Mouse (Mus musculus) heart, embryonic 14.5 days (tissue): ENCODE results near the gene Stx4a. TPM values are rescaled to one million over a fixed set of nuclear protein-coding genes. Genes with fewer than 3 reads are reported as not detected.
A peak's percentile ranks its signal among the peaks of the same experiment; 100 is the strongest.

ENCODE experiments used
- ATAC-seq: fragments of 200-750 bp; cut with Nextera tagmentation; 2 replicates; pipeline ENCODE4 v1.8.0; 2017; ENCODE audit warnings: low read depth, moderate TSS enrichment; ENCODE audit not compliant: insufficient number of reproducible peaks, insufficient read depth, low FRiP score
- H3K27ac ChIP-seq, 2 experiments: fragments of 200-500 bp in 1 of 2; fragments of 300-500 bp in 1 of 2; sonication (generic) in 1 of 2; replicated peaks in 1 of 2; 2 replicates each; pipeline ENCODE4 v1.5.1; 2012 to 2014; ENCODE audit warnings: low read depth in 2 of 2, low read length in 2 of 2, control low read depth in 1 of 2, mild to moderate bottlenecking in 1 of 2, mixed read lengths in 1 of 2; ENCODE audit not compliant: control insufficient read depth in 1 of 2, insufficient read depth in 1 of 2
- H3K27me3 ChIP-seq: fragments of 300-500 bp; sonication (generic); 2 replicates; pipeline ENCODE4 v1.6.1; 2014; ENCODE audit warnings: mild to moderate bottlenecking, low read length, control low read depth; ENCODE audit not compliant: control insufficient read depth, insufficient read depth
- H3K36me3 ChIP-seq: fragments of 300-500 bp; sonication (generic); 2 replicates; pipeline ENCODE4 v1.6.1; 2014; ENCODE audit warnings: mild to moderate bottlenecking, control low read depth, low read length, mixed read lengths; ENCODE audit not compliant: control insufficient read depth, insufficient read depth
- H3K4me1 ChIP-seq, 2 experiments: fragments of 200-500 bp in 1 of 2; fragments of 300-500 bp in 1 of 2; sonication (generic) in 1 of 2; 2 replicates each; pipeline ENCODE4 v1.6.1; 2012 to 2014; ENCODE audit warnings: low read length in 2 of 2, control low read depth in 1 of 2, mixed read lengths in 1 of 2; ENCODE audit not compliant: control insufficient read depth in 2 of 2, insufficient read depth in 2 of 2
- H3K4me2 ChIP-seq: fragments of 300-500 bp; sonication (generic); 2 replicates; pipeline ENCODE4 v1.6.1; 2014; ENCODE audit warnings: mild to moderate bottlenecking, low read length
- H3K4me3 ChIP-seq, 2 experiments: fragments of 200-500 bp in 1 of 2; fragments of 300-500 bp in 1 of 2; sonication (generic) in 1 of 2; 2 replicates each; pipeline ENCODE4 v1.5.1; 2012 to 2014; ENCODE audit warnings: low read length in 2 of 2, mild to moderate bottlenecking in 2 of 2, control low read depth in 1 of 2, low read depth in 1 of 2, moderate library complexity in 1 of 2; ENCODE audit not compliant: control insufficient read depth in 1 of 2, insufficient read depth in 1 of 2
- H3K9ac ChIP-seq: fragments of 300-500 bp; sonication (generic); 2 replicates; pipeline ENCODE4 v1.6.1; 2014; ENCODE audit warnings: mild to moderate bottlenecking, low read length
- H3K9me3 ChIP-seq: fragments of 300-500 bp; sonication (generic); 2 replicates; pipeline ENCODE4 v1.6.1; 2016; ENCODE audit warnings: low read length, control low read depth; ENCODE audit not compliant: control insufficient read depth
- WGBS: fragments of 180-500 bp; shearing (Covaris S2); extraction: QIAGEN DNeasy Blood & Tissue Kit; methylation state at CpG from one replicate; pipeline ENCODE4 v1.1.7; 2014; 5-methylcytosine and 5-hydroxymethylcytosine counted together
- polyA plus RNA-seq: library from polyadenylated mRNA; unstranded; fragments of >200 nt; fragmentation: Nextera tagmentation; extraction: Ambion mirVana; gene quantifications from 2 replicates; pipeline ENCODE4 v1.2.1, GENCODE M21; 2014

Stx4a gene
- polyA plus RNA-seq, 1 experiment from 2014 or later, result 28.8 TPM

- H3K4me3 ChIP-seq, result no peak overlapping the region
- H3K4me1 ChIP-seq, result peaks cover 2 to 5% of the 10 kb centered on the region in 2 experiments; a peak in 1 of 4 replicates
- no peak overlapping the region for H3K9ac ChIP-seq
- WGBS, result 91% methylated on average over 23 of the region's 23 CpGs
- no peaks in the 10 kb centered on the region for H3K9me3 ChIP-seq
- no peak overlapping the region for H3K4me2 ChIP-seq
- H3K36me3 ChIP-seq, result peaks cover 83% of the 10 kb centered on the region
- H3K27ac ChIP-seq, result no peak overlapping the region
- ATAC-seq, result no peak
- no peaks in the 10 kb centered on the region for H3K27me3 ChIP-seq
Measured at GRCm38 (mm10) chr7:127797076-127797845, 26.8 kb upstream of the Stx4a start.

DNA sequence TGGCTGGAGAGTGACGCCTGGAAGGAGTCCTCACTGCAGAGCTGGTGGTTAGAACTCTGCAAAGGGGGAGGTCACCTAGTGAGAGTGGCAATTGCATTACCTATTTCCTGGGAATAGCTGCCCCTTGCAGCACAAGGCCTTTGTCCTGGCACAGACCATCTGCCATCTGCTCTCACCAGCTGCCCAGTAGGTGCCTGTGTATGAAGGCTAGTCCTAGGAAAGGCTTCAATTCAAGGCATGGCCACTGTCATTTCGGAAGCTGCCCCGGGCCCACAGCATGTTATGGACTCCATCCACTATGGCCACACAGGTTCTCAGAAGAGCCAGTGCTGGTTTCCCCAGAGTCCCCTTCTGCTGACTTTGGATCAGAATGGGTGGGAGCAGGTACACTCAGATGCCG lies 25.5 kb upstream of the Stx4a start:
- no peak overlapping the region for H3K27ac ChIP-seq
- no peak for ATAC-seq
- peaks cover 2 to 5% of the 10 kb centered on the region in 2 experiments; a peak in 1 of 4 replicates for H3K4me1 ChIP-seq
- H3K4me3 ChIP-seq, result no peak overlapping the region
- H3K36me3 ChIP-seq, result peaks cover 75% of the 10 kb centered on the region
- no peaks in the 10 kb centered on the region for H3K9me3 ChIP-seq
- no peak overlapping the region for H3K4me2 ChIP-seq
- no peaks in the 10 kb centered on the region for H3K27me3 ChIP-seq
- WGBS, result 92% methylated on average over 4 of the region's 4 CpGs
- no peak overlapping the region for H3K9ac ChIP-seq

DNA sequence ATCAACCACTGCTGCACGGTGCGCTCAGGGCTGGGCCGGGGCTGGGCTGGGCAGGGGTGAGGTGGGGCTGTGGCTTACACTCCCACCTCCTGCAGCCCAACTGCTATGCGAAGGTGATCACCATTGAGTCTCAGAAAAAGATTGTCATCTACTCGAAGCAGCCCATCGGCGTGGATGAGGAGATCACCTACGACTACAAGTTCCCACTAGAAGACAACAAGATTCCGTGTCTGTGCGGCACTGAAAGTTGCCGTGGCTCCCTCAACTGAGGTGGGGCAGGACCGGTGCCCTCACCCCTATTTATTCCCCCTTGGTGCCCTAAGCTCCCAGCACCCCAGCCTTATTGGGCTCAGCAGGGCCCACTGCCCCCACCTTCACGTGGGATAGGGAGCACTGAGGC lies 24.9 kb upstream of the Stx4a start:
- no peak overlapping the region for H3K4me2 ChIP-seq
- no peaks in the 10 kb centered on the region for H3K9me3 ChIP-seq
- H3K9ac ChIP-seq, result no peak overlapping the region
- no peak overlapping the region for H3K4me3 ChIP-seq
- H3K27me3 ChIP-seq, result no peaks in the 10 kb centered on the region
- H3K36me3 ChIP-seq, result peaks cover 69% of the 10 kb centered on the region
- no peak for ATAC-seq
- WGBS, result 93% methylated on average over 13 of the region's 13 CpGs
- no peak overlapping the region for H3K27ac ChIP-seq
- peaks cover 2 to 5% of the 10 kb centered on the region in 2 experiments; a peak in 1 of 4 replicates for H3K4me1 ChIP-seq

GRCm38 (mm10) chr7:127799738-127800137 lies 24.4 kb upstream of the Stx4a start:
- H3K4me1 ChIP-seq, result peaks cover 2 to 5% of the 10 kb centered on the region in 2 experiments; a peak in 1 of 4 replicates
- no peak overlapping the region for H3K9ac ChIP-seq
- H3K27ac ChIP-seq, result no peak overlapping the region
- no peaks in the 10 kb centered on the region for H3K9me3 ChIP-seq
- H3K4me2 ChIP-seq, result no peak overlapping the region
- ATAC-seq, result no peak
- H3K4me3 ChIP-seq, result no peak overlapping the region
- H3K36me3 ChIP-seq, result peaks cover 64% of the 10 kb centered on the region
- no peaks in the 10 kb centered on the region for H3K27me3 ChIP-seq
- WGBS, result 89% methylated on average over 1 of the region's 1 CpGs

DNA sequence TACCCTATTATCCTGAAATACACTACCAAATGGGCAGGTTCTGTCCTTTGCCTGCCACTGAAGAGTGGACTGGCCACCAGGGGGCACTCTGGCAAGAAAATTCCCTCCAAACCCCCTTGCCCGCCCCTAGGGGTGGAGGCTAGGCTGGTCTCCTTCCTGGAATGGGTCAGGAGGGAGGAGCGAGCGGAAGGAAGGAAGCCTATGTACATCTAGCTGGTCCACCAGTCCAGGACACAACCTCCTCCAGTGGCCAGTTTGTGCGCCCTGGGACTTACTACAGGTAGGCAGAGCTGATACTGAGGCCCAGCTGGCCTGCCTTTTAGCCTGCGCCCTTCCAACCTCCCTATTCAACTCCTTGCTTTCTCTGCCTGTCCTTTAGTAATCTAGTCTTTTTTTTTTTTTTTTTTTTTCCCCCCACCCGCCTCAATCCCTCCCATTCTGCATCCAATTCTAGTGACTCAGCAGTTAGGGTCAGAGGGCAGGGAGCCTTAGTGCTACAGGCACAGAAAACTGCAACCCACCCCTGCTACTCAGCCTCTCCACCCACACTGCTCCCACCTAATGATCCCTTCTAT lies 23.6 kb upstream of the Stx4a start, which contains the start of gene Hsd3b7:
Hsd3b7 (plus strand) TSS at position 170 of the 575 bp plus-strand sequence.
- Histone ChIP-seq H3K9ac (peak within 1 kb of the TSS; percentile 45), H3K27me3 (no peaks in the 10 kb centered on the region), H3K27ac (peak within 1 kb of the TSS in 1 of 2 experiments; percentile 35; a peak in 2 of 4 replicates), H3K4me1 (peaks cover 2 to 5% of the 10 kb centered on the region in 2 experiments; a peak in 1 of 4 replicates), H3K9me3 (no peaks in the 10 kb centered on the region), H3K4me2 (peak within 1 kb of the TSS; percentile 65), H3K4me3 (peak within 1 kb of the TSS; percentile 28 to 29), H3K36me3 (peaks cover 56% of the 10 kb centered on the region)
- ATAC-seq, result peak; percentile 77
- WGBS, result 21% methylated on average over 6 of the region's 6 CpGs

GRCm38 (mm10) chr7:127801010-127801621 lies 23.0 kb upstream of the Stx4a start:
- no peaks in the 10 kb centered on the region for H3K27me3 ChIP-seq
- H3K27ac ChIP-seq, result peak overlapping the region in 1 of 2 experiments; percentile 35; a peak in 1 of 4 replicates
- ATAC-seq, result no peak
- H3K9me3 ChIP-seq, result no peaks in the 10 kb centered on the region
- WGBS, result 82% methylated on average over 8 of the region's 8 CpGs
- H3K4me2 ChIP-seq, result peak overlapping the region; percentile 65
- peaks cover 50% of the 10 kb centered on the region for H3K36me3 ChIP-seq
- H3K4me3 ChIP-seq, result peak overlapping the region; percentile 28 to 29; a peak in 2 of 4 replicates
- peaks cover 2 to 5% of the 10 kb centered on the region in 2 experiments; a peak in 1 of 4 replicates for H3K4me1 ChIP-seq
- H3K9ac ChIP-seq, result peak overlapping the region; percentile 45

GRCm38 (mm10) chr7:127802313-127802712 lies 21.8 kb upstream of the Stx4a start:
- no peak overlapping the region for H3K4me2 ChIP-seq
- H3K9ac ChIP-seq, result no peak overlapping the region
- no peak overlapping the region for H3K27ac ChIP-seq
- H3K36me3 ChIP-seq, result peaks cover 38% of the 10 kb centered on the region
- no peak for ATAC-seq
- no peaks in the 10 kb centered on the region for H3K9me3 ChIP-seq
- H3K4me1 ChIP-seq, result peaks cover 2 to 5% of the 10 kb centered on the region in 2 experiments; a peak in 1 of 4 replicates
- 88% methylated on average over 17 of the region's 17 CpGs for WGBS
- H3K27me3 ChIP-seq, result no peaks in the 10 kb centered on the region
- H3K4me3 ChIP-seq, result no peak overlapping the region
